Mouse (Mus musculus) adrenal gland, adult 2 months (tissue): ENCODE measurements around the gene Acyp2. TPM values are rescaled to one million over a fixed set of nuclear protein-coding genes. Genes with fewer than 3 reads are reported as not detected.

Experiments used
- DNase-seq: peaks from one replicate; pipeline ENCODE4 v3.0.0; 2021
- polyA plus RNA-seq: library from polyadenylated mRNA; depleted of rRNA; stranded (reverse); fragments of >200 nt; gene quantifications from 2 replicates; pipeline ENCODE4 v1.2.3, GENCODE M21; 2012; rRNA removed
- total RNA-seq, 2 experiments: library from RNA; stranded (reverse); gene quantifications; 2 replicates each; pipeline ENCODE4 v1.2.3; 2021

Gene Acyp2
- total and polyA plus RNA-seq, 3 experiments = 3.9 to 37.1 (median 25.9) TPM

- no peak for DNase-seq
These were observed 69.4 kb downstream of the Acyp2 start for GRCm38 (mm10) chr11:30580008-30580407.

- DNase-seq = no peak
These were observed 70.5 kb downstream of the Acyp2 start for GRCm38 (mm10) chr11:30578931-30579330.

GRCm38 (mm10) chr11:30572790-30573395, 76.5 kb downstream of the Acyp2 start:
- DNase-seq = peak; percentile 27

- no peak for DNase-seq
These were observed 78.8 kb downstream of the Acyp2 start for GRCm38 (mm10) chr11:30570568-30570967.

- DNase-seq = no peak
These were observed 89.2 kb downstream of the Acyp2 start for GRCm38 (mm10) chr11:30560215-30560614.

- DNase-seq = no peak
These were observed 96.0 kb downstream of the Acyp2 start for GRCm38 (mm10) chr11:30553408-30553807.

GRCm38 (mm10) chr11:30517133-30517532, 132.3 kb downstream of the Acyp2 start:
- DNase-seq = no peak

- no peak for DNase-seq
These were observed 141.2 kb downstream of the Acyp2 start for GRCm38 (mm10) chr11:30508178-30508577.

- DNase-seq = no peak
These were observed 150.5 kb downstream of the Acyp2 start for GRCm38 (mm10) chr11:30498738-30499355.

- DNase-seq = no peak
These were observed 152.2 kb downstream of the Acyp2 start for GRCm38 (mm10) chr11:30497151-30497550.

- no peak for DNase-seq
These were observed 157.7 kb downstream of the Acyp2 start for GRCm38 (mm10) chr11:30491515-30492260.

GRCm38 (mm10) chr11:30488183-30488582, 161.2 kb downstream of the Acyp2 start:
- no peak for DNase-seq

- DNase-seq = peak; percentile 9
These were observed 166.1 kb downstream of the Acyp2 start for GRCm38 (mm10) chr11:30483286-30483685.

- DNase-seq = peak; percentile 85
These were observed 177.4 kb downstream of the Acyp2 start, which contains the start of gene 4930505A04Rik for GRCm38 (mm10) chr11:30471751-30472593. 4930505A04Rik (minus strand) TSS chr11:30471827.

- no peak for DNase-seq
These were observed 178.2 kb downstream of the Acyp2 start for GRCm38 (mm10) chr11:30471187-30471586.

Other genes with a start within 250 kb of the Acyp2 start
- gene 4930505A04Rik, start 177.8 kb downstream of the Acyp2 start, total RNA-seq = under 1 TPM in 1 of 2 experiments, not detected in 1; 0.55 TPM
- gene 4930505A04Rik, start 177.8 kb downstream of the Acyp2 start, polyA plus RNA-seq = not detected in 2 replicates
- gene Psme4, start 122.1 kb upstream of the Acyp2 start, total RNA-seq = 10 to 100 TPM; 52.1 to 65.0 TPM
- 3.2 and 3.7 TPM in 2 replicates for gene Psme4, start 122.1 kb upstream of the Acyp2 start, polyA plus RNA-seq
- gene Gpr75, start 235.8 kb upstream of the Acyp2 start, total RNA-seq = 1 to 10 TPM; 1.2 to 1.5 TPM
- gene Gpr75, start 235.8 kb upstream of the Acyp2 start, polyA plus RNA-seq = 0.63 and 0.76 TPM in 2 replicates
- gene Asb3, start 235.8 kb upstream of the Acyp2 start, total RNA-seq = 10 to 100 TPM in 1 of 2 experiments, 1 to 10 TPM in 1; 9.9 to 13.9 TPM
- gene Asb3, start 235.8 kb upstream of the Acyp2 start, polyA plus RNA-seq = 0.26 and 0.51 TPM in 2 replicates